Mouse (Mus musculus): ENCODE results near the gene Gm21870.
"Not testable (repeated sequence)": the region's sequence is repeated elsewhere in the genome, so short reads cannot be mapped to it uniquely, and the experiment has no call there.

Gene Gm21870
- long read RNA-seq, experiment 1: 0 reads
- long read RNA-seq, experiment 2: 0 reads

GRCm38 (mm10) chrX:33986716-33987115, at the start of gene Gm21870:
Gm21870 (minus strand) TSS chrX:33986816.
- intact Hi-C loops (cut with DNase I): not testable (repeated sequence)

GRCm38 (mm10) chrX:33956440-33956839, 30.2 kb downstream of the Gm21870 start, which contains the start of gene Btbd35f6:
Btbd35f6 (minus strand) TSS chrX:33956540.
- intact Hi-C loops (cut with DNase I): not testable (repeated sequence)
